Mouse (Mus musculus): ENCODE measurements around the gene Prpf6. TPM values are rescaled to one million over a fixed set of nuclear protein-coding genes. Genes with fewer than 3 reads are reported as not detected.

The Prpf6 gene
- total RNA-seq, 2 experiments from 2014 or later, result 51.2 to 55.5 TPM

DNA sequence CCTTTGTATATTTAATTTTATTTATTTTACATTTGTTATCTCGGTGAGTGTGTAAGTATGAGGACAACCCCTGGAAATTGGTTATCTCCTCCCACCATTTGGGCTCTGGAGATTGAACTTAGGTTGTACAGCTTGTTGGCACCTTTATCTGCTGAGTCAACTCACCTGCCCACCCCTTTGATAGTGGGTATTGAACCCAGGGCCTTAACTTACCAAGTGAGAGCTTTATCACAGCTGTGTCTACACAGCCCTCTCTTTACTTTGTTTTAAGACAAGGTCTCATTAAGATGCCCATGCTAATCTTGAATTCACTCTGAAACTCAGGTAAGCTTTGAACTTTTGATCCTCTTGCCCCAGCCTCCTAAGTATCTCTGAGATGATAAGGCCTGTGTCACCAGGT lies 90.3 kb downstream of the Prpf6 start:
- DNase-seq (ENCODE audit: low spot score in 2 of 2), result no peak

GRCm38 (mm10) chr2:181683381-181683780 lies 91.7 kb downstream of the Prpf6 start:
- no peak for DNase-seq (ENCODE audit: low spot score in 2 of 2)

GRCm38 (mm10) chr2:181684713-181685112 lies 93.0 kb downstream of the Prpf6 start:
- DNase-seq (ENCODE audit: low spot score in 2 of 2), result no peak

- DNase-seq (ENCODE audit: low spot score in 2 of 2), result no peak
These were observed 94.0 kb downstream of the Prpf6 start for GRCm38 (mm10) chr2:181685686-181686085.

GRCm38 (mm10) chr2:181687586-181687985 lies 95.9 kb downstream of the Prpf6 start:
- DNase-seq (ENCODE audit: low spot score in 2 of 2), result no peak

- no peak for DNase-seq (ENCODE audit: low spot score in 2 of 2)
These were observed 97.9 kb downstream of the Prpf6 start for GRCm38 (mm10) chr2:181689466-181690160.

DNA sequence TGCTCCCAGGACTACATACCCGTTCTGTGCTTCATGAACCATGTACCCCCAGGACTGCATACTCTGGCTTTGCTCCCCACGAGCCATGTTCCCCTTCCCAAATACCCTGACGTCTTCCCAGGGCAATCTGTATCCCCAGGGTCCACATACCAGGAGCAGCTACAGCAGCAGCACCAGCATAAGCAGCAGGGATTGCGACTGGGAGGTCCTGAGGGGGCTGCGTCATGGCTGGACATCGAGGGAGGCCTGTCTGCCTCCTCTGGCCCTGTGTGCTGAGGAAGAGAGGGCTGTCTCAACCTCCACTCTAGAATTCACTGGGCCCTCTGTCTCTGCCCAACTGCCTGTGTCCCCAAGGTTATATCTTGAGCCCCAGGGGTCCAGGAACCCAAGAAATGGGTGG lies 99.4 kb downstream of the Prpf6 start:
- DNase-seq (ENCODE audit: low spot score in 2 of 2), result no peak

GRCm38 (mm10) chr2:181691571-181691970 lies 99.9 kb downstream of the Prpf6 start:
- DNase-seq (ENCODE audit: low spot score in 2 of 2), result no peak

DNA sequence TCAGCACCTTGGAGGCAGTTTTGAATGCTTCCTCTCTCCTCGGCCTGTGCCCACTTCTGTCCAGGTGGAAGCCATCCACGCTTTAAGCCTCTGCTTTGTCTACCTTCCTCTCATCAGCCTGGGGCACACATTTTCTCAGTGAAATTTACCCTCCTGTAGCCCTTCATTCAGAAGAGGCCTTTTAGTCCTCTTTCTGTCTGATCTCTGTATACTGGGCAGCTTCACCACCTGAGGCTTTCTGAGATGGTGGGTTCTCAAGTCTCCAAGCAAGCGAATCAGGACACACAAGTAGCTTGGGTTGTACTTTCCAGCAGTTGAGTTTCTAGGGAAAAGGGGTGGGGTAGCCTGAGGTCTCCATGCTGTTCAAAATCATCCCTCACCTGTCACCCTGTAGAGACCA lies 100.6 kb downstream of the Prpf6 start:
- no peak for DNase-seq (ENCODE audit: low spot score in 2 of 2)

DNA sequence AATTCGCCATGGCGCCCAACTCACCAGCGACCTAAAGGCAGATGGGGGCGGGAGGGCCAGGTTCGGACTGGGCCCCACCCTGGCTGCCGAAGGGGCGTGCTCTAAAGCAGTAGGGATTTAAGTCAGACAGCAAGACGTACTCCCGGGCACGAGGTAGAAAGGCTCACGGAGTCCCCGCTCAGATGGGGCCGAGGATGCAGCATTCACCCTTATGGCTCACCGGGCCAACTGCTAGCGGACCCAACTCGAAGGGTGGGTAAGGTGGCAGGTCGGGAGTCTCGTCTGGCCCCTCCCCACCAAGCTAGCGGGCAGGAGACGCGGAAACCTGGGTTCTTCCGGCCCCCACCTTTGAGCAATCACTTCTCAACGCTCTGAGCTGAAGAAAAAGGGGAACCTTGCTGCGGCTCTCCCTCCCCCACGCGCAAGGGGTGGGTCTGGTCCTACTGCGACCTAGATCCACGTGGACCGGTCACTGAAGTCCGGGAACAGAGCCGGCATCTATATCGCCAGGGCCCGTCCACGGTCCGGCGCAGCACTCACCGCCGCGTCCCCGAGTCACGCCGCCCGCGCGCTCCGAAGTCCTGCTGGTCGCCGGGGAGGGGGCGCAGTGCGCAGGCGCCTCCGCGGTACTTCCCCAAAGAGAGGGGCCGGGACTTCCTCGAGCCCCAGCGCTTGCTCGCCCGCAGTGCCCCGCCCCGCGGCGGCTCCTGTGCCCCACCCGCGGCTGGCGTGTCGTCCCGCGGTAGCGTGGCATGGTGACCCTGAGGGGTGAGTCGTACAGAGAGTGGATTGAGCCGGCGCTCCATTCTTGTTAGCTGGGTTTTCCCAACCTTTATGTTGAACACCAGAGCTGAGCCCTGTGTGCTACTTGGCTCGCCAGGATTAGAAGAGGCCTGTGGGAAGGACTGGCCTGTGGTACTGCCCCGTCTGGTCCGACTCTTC lies 101.9 kb downstream of the Prpf6 start, which contains the start of gene Rgs19:
Gene Rgs19 (minus strand): TSS at position 639 of the 942 bp plus-strand sequence.
- DNase-seq (ENCODE audit: low spot score in 2 of 2), result peak; percentile 77 to 80

DNA sequence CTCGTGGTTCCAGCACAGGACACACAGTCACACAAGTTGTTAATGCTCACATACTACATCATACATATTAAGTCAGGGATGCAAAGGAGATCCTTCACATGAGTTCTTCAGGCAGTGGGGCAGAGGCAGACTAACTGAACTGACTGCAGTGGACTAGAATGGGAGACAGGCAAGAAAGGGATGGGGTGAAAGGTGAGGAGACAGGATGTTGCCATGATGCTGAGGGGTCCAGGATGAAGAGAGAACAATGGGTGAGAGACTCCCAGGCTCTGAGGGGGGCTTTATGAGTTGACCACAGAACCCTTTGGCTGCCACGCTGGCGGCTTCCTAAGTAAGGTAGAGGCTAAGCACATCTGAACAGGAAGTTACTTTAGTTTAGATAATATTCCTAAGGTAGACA lies 102.9 kb downstream of the Prpf6 start:
- peak in 1 of 2 experiments; percentile 0 for DNase-seq (ENCODE audit: low spot score in 2 of 2)

- DNase-seq (ENCODE audit: low spot score in 2 of 2), result peak in 1 of 2 experiments; percentile 0
These were observed 104.1 kb downstream of the Prpf6 start for GRCm38 (mm10) chr2:181695776-181696175.

DNA sequence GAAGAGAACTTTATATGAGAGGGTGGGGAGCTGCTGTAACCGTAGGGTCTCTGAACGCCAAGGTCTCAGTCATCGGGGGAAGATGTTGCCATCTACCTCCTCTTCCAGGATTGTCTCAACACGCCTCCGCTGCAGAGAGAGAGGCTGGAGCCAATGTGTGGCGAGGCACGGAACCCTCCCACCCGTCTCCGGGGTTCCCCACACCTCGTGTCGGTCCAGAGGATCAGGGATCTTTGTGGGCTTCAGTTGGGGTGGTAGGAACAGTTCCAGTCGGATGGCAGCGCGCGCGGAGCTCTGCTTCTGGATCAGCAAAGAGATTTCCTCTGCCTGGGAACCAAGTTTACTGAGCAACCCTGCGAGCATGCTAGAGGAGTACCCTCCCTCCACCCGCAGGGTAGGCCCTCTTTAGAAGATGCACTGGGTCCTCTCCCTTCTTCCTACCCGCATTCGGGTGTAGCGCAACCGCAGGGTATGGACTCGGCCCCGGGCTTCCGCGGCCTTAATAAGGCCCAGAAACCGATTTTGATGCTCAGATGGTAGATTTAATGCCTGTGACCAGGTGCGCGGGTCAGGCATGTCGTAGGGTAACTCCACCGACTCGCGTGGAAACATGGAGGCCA lies 105.2 kb downstream of the Prpf6 start:
- peak in 1 of 2 experiments; percentile 1 for DNase-seq (ENCODE audit: low spot score in 2 of 2)

- no peak for DNase-seq (ENCODE audit: low spot score in 2 of 2)
These were observed 106.6 kb downstream of the Prpf6 start, which contains the start of gene Lkaaear1 for GRCm38 (mm10) chr2:181698241-181698640. Lkaaear1 (minus strand) TSS chr2:181698442.

Small RNA genes lying within 50 kb of the gene (microRNA-seq; reads per million reads assigned to microRNA genes)
- gene Mir7006, result 0 to 0.28 reads per million in 2 experiments

Other genes starting within 250 kb of the Prpf6 start
- 10 to 100 TPM; 60.3 to 65.3 TPM for gene Zgpat, start 226.9 kb upstream of the Prpf6 start, total RNA-seq (2021)
- 10 to 100 TPM; 37.0 to 37.7 TPM for gene Arfrp1, start 226.5 kb upstream of the Prpf6 start, total RNA-seq (2021)
- gene Lime1, start 211.8 kb upstream of the Prpf6 start, total RNA-seq (2021), result 10 to 100 TPM; 32.1 to 32.8 TPM
- 10 to 100 TPM; 11.2 to 14.0 TPM for gene Zbtb46, start 132.4 kb upstream of the Prpf6 start, total RNA-seq (2021)
- not detected for gene Abhd16b, start 98.7 kb upstream of the Prpf6 start, total RNA-seq (2021)
- gene Tpd52l2, start 94.7 kb upstream of the Prpf6 start, total RNA-seq (2021), result 10 to 100 TPM; 74.8 to 76.4 TPM
- gene Dnajc5, start 71.4 kb upstream of the Prpf6 start, total RNA-seq (2021), result 100 to 1,000 TPM; 271 to 275 TPM
- 10 to 100 TPM; 52.0 to 53.1 TPM for gene Uckl1, start 7.0 kb upstream of the Prpf6 start, total RNA-seq (2021)
- gene Zfp512b, start 935 bp downstream of the Prpf6 start, total RNA-seq (2021), result 100 to 1,000 TPM; 108 to 116 TPM
- gene Samd10, start 7.3 kb downstream of the Prpf6 start, total RNA-seq (2021), result 10 to 100 TPM; 14.6 to 19.5 TPM
- not detected for gene Gm29797, start 65.2 kb downstream of the Prpf6 start, total RNA-seq (2021)
- gene Sox18, start 79.8 kb downstream of the Prpf6 start, total RNA-seq (2021), result 10 to 100 TPM; 14.4 to 15.6 TPM
- gene Tcea2, start 88.4 kb downstream of the Prpf6 start, total RNA-seq (2021), result 10 to 100 TPM; 51.2 to 59.4 TPM
- 10 to 100 TPM; 41.5 to 44.4 TPM for gene Rgs19, start 102.1 kb downstream of the Prpf6 start, total RNA-seq (2021)
- not detected for gene Lkaaear1, start 106.6 kb downstream of the Prpf6 start, total RNA-seq (2021)
- 10 to 100 TPM; 52.9 to 54.1 TPM for gene Oprl1, start 123.1 kb downstream of the Prpf6 start, total RNA-seq (2021)
- gene Myt1, start 171.5 kb downstream of the Prpf6 start, total RNA-seq (2021), result 10 to 100 TPM; 39.5 to 42.7 TPM
- 10 to 100 TPM; 66.9 to 73.3 TPM for gene Pcmtd2, start 246.0 kb downstream of the Prpf6 start, total RNA-seq (2021)